Mouse (Mus musculus) layer of hippocampus, adult 2 months (tissue): ENCODE results near the gene Spryd3. TPM values are rescaled to one million over a fixed set of nuclear protein-coding genes. Genes with fewer than 3 reads are reported as not detected.
A peak's percentile ranks its signal among the peaks of the same experiment; 100 is the strongest.
"Not testable (repeated sequence)": the region's sequence is repeated elsewhere in the genome, so short reads cannot be mapped to it uniquely, and the experiment has no call there.

Experiments used
- DNase-seq, 2 experiments: peaks; one replicate each; pipeline ENCODE4 v3.0.0; 2022; ENCODE audit warnings: low spot score in 2 of 2
- H3K27ac ChIP-seq: fragments of 200-600 bp; 2 replicates; pipeline ENCODE4 v1.8.1; 2022
- H3K4me3 ChIP-seq: fragments of 200-600 bp; 2 replicates; pipeline ENCODE4 v1.8.1; 2022; ENCODE audit warnings: mild to moderate bottlenecking
- CTCF ChIP-seq: fragments of 200-600 bp; conservative IDR thresholded peaks from 2 replicates; pipeline ENCODE4 v1.8.1; 2022; ENCODE audit warnings: antibody characterized with exemption, mild to moderate bottlenecking, moderate library complexity
- total RNA-seq, 2 experiments: library from RNA; stranded (reverse); gene quantifications; 2 replicates each; pipeline ENCODE4 v1.2.3; 2021

Gene Spryd3
- total RNA-seq, 2 experiments from 2014 or later = 151 to 155 TPM

DNA sequence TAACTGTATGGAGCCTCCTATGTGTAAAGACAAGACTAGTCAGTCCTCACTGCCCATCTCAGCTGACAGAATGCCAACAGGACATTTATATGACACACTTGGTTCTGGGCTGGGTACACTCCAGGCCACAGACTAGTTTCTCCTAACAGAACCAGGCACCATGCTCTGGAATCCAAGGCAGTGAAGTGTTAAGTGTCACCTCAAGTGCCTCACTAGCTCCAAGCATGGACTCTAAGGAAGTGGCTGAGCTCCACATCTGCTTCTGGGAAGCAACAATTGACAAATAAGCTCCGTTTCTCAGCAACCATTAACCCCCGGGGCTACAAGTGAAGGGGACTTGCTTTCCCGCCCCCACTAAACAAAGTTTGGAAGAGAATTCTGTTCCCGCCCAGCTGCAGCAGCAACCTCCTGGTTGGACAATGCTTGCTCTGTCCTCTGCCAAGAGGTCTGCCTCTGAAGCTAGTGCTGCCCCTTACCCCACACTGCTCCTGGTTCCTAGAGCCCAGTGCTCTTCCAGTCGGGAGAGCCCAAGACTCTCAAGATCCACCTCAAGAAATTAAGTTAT is 38.0 kb downstream of the Spryd3 start:
- peak overlapping the region; percentile 55; the same call in 1 of the 2 replicates for H3K27ac ChIP-seq
- H3K4me3 ChIP-seq = no peak overlapping the region
- TF ChIP-seq CTCF = no peak
- no peak for DNase-seq

- H3K4me3 ChIP-seq = no peak overlapping the region
- TF ChIP-seq CTCF = no peak
- peak overlapping the region; percentile 55; the same call in 1 of the 2 replicates for H3K27ac ChIP-seq
- no peak for DNase-seq
Observed at GRCm38 (mm10) chr15:102097147-102097915, 38.7 kb downstream of the Spryd3 start.

- no peak for DNase-seq
- Histone ChIP-seq H3K4me3 (no peak overlapping the region), H3K27ac (no peak overlapping the region)
- no peak for TF ChIP-seq CTCF
Observed at GRCm38 (mm10) chr15:102094988-102095387, 41.0 kb downstream of the Spryd3 start.

- peak; percentile 38 for TF ChIP-seq CTCF
- no peak for DNase-seq
- no peak overlapping the region for H3K27ac ChIP-seq
Observed at GRCm38 (mm10) chr15:102094157-102094556, 41.9 kb downstream of the Spryd3 start.

DNA sequence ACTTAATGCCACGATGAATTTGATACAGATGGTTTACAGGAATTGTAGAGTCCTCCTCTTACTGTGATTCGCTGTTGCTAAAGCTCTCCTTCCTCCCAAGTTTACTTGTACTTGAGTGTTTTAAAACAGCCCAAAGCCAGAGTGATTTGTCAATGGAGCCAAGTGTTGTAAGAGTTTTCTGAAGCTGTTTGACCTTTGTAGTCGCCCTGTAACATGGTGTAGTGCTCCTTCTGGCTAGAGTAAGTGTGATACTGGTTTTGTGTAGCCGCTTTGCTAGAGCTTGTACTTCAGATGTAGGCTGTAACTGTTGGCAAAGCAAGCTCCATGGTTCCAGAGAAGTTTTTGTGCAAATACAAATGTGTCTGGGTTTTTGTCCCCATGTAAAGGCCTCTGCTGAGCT is 43.8 kb downstream of the Spryd3 start:
- no peak for TF ChIP-seq CTCF
- DNase-seq = no peak
- Histone ChIP-seq H3K27ac (no peak overlapping the region), H3K4me3 (no peak overlapping the region)

More at GRCm38 (mm10) chr15:102094157-102094556, 41.9 kb downstream of the Spryd3 start:
- no peak overlapping the region for H3K4me3 ChIP-seq

- no peak for DNase-seq
- H3K27ac ChIP-seq = no peak overlapping the region
- H3K4me3 ChIP-seq = no peak overlapping the region
- TF ChIP-seq CTCF = no peak
Observed at GRCm38 (mm10) chr15:102091688-102092087, 44.3 kb downstream of the Spryd3 start.

DNA sequence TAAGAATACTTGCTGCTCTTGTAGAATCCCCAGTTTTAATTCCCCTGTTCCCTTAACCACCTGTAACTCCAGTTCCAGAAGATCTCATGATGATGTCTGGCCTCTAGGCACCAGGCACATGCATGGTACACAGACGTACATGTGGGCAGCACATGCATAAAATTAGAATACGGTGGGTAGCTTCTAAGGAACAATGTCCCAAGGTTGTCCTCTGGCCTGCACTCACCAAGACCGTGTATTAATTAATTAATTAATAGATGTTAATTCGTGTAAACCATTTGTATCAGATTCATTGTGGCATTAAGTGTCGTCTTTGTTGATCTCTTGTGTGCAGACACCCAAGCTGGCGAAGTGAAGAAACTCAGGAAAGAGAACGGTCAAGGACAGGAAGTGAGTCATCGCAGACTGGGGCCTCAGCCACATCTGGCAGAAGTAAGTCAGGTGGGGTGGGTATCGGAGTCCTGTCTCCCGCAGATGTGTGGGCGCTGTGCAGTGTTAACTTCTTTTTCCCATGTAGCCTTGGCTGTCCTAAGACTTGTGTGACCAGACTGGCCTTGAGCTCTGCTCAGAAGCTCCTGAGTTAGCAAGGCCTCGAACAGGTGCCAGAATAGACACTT is 44.9 kb downstream of the Spryd3 start:
- no peak for DNase-seq
- Histone ChIP-seq H3K4me3 (no peak overlapping the region), H3K27ac (no peak overlapping the region)
- TF ChIP-seq CTCF = no peak

DNA sequence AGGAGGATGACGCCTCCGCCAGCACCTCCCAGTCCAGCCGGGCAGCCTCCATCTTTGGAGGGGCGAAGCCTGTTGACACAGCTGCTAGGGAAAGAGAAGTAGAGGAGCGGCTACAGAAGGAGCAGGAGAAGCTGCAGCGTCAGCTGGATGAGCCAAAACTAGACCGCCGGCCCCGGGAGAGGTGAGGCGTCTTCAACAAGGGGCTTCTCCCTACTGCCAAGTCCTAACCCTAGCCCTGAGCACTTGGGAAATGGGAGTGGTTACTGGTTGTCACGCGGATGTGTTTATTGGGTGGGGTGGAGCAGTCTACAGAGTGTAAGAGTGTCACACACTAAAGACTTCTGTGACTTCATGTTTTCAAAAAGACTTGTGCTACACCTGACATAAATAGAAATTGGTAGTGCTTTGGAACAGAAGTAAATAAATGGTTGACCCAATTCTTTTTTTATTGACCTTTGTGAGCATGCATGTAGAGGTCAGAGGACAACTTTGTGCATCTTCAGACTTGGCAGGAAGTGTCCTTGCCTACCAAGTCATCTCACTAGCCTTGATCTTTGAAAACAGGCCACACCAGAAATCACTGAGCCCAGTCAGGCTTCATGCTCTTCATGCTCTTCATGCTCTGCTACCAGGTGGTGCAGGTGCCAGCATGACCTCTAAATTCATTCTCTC is 46.0 kb downstream of the Spryd3 start:
- TF ChIP-seq CTCF = no peak
- H3K27ac ChIP-seq = no peak overlapping the region
- DNase-seq = no peak
- no peak overlapping the region for H3K4me3 ChIP-seq

DNA sequence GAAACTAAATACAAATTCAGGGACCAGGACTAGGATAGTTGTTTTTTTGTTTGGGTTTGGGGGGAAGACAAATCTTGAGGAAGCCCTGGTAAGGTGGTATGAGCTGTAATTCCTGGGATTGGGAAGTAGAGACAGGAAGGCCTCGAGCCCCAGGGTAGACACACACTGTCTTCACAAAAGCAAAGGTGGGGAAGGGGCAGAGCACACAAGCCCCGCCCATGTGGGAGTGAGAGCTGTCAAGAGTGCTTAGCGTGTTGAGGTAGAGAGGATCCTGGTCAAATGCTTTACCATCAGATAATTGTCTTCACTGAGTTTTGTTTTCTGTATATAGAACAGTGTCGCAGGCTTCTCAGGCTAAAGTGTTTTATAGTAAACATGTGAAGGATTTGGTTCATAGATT is 53.0 kb downstream of the Spryd3 start:
- DNase-seq = no peak
- Histone ChIP-seq H3K27ac (no peak overlapping the region), H3K4me3 (no peak overlapping the region)
- TF ChIP-seq CTCF = no peak

DNA sequence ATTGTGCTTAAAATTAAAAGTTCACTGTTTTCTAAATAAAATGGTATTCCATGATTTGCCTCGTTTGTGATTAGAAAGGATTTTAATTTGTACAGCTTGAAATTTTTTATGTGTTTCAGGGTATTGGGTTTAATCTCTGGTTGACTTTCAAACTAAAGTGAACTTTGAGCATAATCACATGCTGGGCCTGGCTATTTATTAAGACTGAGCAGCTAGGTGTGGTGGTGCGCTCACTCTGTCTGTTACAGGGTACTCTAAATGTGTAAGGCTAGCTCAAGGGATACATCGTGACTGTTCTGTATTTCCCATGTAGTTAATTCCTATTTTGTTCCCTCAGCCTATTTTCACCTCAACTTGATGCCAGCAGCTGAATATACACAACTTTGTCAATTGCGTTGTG is 53.9 kb downstream of the Spryd3 start:
- TF ChIP-seq CTCF = no peak
- H3K4me3 ChIP-seq = no peak overlapping the region
- no peak overlapping the region for H3K27ac ChIP-seq
- no peak for DNase-seq

- DNase-seq = no peak
- Histone ChIP-seq H3K27ac (no peak overlapping the region), H3K4me3 (no peak overlapping the region)
- TF ChIP-seq CTCF = peak; percentile 54
Observed at GRCm38 (mm10) chr15:102080429-102080828, 55.6 kb downstream of the Spryd3 start.

GRCm38 (mm10) chr15:102079924-102080323 is 56.1 kb downstream of the Spryd3 start:
- not testable (repeated sequence) for DNase-seq, H3K27ac ChIP-seq, H3K4me3 ChIP-seq

DNA sequence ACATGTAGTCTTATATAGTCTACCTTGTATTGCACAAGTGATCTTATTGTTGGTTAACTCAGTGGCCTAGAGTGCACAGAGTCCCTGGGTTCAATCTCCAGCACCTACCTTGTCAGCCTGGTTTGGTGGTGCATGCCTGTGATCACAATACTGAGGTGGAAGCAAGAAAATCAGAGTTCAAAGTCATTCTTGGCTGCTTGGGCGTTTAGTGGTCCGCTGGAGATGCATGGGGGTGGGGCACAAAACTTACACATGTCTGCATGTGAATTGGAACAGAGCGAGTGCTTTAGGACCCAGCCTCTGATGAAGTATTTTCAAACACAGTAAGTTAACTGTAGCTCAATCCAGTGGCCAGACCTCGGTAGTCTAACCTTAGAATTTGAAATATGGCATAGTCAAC is 56.8 kb downstream of the Spryd3 start:
- TF ChIP-seq CTCF = no peak
- no peak for DNase-seq
- Histone ChIP-seq H3K4me3 (no peak overlapping the region), H3K27ac (no peak overlapping the region)
